Mouse (Mus musculus) hindbrain, embryonic 14.5 days (tissue): ENCODE data around the gene Cyren. TPM values are rescaled to one million over a fixed set of nuclear protein-coding genes. Genes with fewer than 3 reads are reported as not detected.

ENCODE experiments used
- ATAC-seq: fragments of 200-750 bp; cut with Nextera tagmentation; 2 replicates; pipeline ENCODE4 v1.8.0; 2017; ENCODE audit warnings: moderate number of reproducible peaks, mild to moderate bottlenecking, moderate TSS enrichment, moderate library complexity; ENCODE audit not compliant: low FRiP score
- DNase-seq: peaks from one replicate; pipeline ENCODE4 v3.0.0-alpha.2; 2015; ENCODE audit warnings: low spot score
- H3K27ac ChIP-seq: fragments of 300-500 bp; sonication (generic); 2 replicates; pipeline ENCODE4 v1.5.1; 2014; ENCODE audit warnings: mild to moderate bottlenecking, moderate library complexity
- H3K27me3 ChIP-seq: fragments of 300-500 bp; sonication (generic); 2 replicates; pipeline ENCODE4 v1.6.1; 2014; ENCODE audit warnings: mild to moderate bottlenecking, low read length, mixed read lengths; ENCODE audit not compliant: control insufficient read depth, insufficient read depth
- H3K36me3 ChIP-seq: fragments of 300-500 bp; sonication (generic); replicated peaks from 2 replicates; pipeline ENCODE4 v1.6.1; 2014; ENCODE audit not compliant: control insufficient read depth, insufficient read depth
- H3K4me1 ChIP-seq: fragments of 300-500 bp; sonication (generic); replicated peaks from 2 replicates; pipeline ENCODE4 v1.6.1; 2014; ENCODE audit warnings: antibody characterized with exemption, low read length, mixed read lengths; ENCODE audit not compliant: control insufficient read depth, insufficient read depth
- H3K4me2 ChIP-seq: fragments of 300-500 bp; sonication (generic); replicated peaks from 2 replicates; pipeline ENCODE4 v1.6.1; 2014; ENCODE audit warnings: mild to moderate bottlenecking, moderate library complexity
- H3K4me3 ChIP-seq: fragments of 300-500 bp; sonication (generic); replicated peaks from 2 replicates; pipeline ENCODE4 v1.5.1; 2014; ENCODE audit warnings: mild to moderate bottlenecking, low read length
- H3K9ac ChIP-seq: fragments of 300-500 bp; sonication (generic); 2 replicates; pipeline ENCODE4 v1.6.1; 2014
- H3K9me3 ChIP-seq: fragments of 300-500 bp; sonication (generic); 2 replicates; pipeline ENCODE4 v1.6.1; 2016; ENCODE audit warnings: low read length; ENCODE audit not compliant: control insufficient read depth
- WGBS: fragments of 180-500 bp; shearing (Covaris S2); extraction: QIAGEN DNeasy Blood & Tissue Kit; methylation state at CpG from one replicate; pipeline ENCODE4 v1.1.7; 2014; 5-methylcytosine and 5-hydroxymethylcytosine counted together
- polyA plus RNA-seq: library from polyadenylated mRNA; unstranded; fragments of >200 nt; fragmentation: Nextera tagmentation; extraction: Ambion mirVana; gene quantifications from 2 replicates; pipeline ENCODE4 v1.2.1, GENCODE M21; 2014

Cyren gene
- polyA plus RNA-seq, 1 experiment from 2014 or later = 7.4 TPM

DNA sequence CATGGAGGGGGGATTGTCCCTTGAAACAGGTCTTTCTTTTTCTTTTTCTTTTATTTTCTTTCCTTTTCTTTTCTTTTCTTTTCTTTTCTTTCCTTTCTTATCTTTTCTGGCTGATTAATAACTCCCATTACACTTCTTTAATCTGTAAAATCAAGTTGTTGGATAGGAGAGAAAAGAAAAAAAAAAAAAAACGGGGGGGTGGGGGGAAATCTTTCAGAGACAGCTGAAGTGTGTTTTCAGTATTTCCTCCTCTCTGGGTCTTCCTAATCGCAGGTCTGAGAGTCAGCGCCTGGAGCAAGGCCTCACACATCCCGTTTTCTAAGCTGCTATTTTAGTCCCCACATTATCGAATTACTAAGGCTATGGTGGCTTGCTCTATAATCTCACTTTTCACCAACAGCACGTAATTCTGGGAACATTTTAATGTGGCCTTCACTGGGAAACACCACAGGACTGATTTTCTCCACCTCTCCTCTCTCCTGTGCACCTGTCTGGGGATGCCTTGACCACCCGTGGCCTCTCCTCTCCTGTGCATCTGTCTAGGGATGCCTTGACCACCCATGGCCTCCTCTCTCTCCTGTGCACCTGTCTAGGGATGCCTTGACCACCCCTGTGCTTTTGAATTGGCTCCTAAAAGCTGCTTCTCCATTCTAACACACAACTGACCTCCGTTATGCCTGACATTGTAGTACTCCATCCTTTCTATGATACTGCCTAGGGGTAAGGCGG, 13.9 kb downstream of the Cyren start:
- Histone ChIP-seq H3K4me1 (no peaks in the 10 kb centered on the region), H3K9ac (no peak overlapping the region), H3K36me3 (no peaks in the 10 kb centered on the region), H3K9me3 (no peaks in the 10 kb centered on the region), H3K27ac (no peak overlapping the region), H3K4me2 (no peak overlapping the region), H3K27me3 (no peaks in the 10 kb centered on the region), H3K4me3 (no peak overlapping the region)
- WGBS = 80% methylated on average over 9 of the region's 9 CpGs
- DNase-seq = no peak
- ATAC-seq = no peak

DNA sequence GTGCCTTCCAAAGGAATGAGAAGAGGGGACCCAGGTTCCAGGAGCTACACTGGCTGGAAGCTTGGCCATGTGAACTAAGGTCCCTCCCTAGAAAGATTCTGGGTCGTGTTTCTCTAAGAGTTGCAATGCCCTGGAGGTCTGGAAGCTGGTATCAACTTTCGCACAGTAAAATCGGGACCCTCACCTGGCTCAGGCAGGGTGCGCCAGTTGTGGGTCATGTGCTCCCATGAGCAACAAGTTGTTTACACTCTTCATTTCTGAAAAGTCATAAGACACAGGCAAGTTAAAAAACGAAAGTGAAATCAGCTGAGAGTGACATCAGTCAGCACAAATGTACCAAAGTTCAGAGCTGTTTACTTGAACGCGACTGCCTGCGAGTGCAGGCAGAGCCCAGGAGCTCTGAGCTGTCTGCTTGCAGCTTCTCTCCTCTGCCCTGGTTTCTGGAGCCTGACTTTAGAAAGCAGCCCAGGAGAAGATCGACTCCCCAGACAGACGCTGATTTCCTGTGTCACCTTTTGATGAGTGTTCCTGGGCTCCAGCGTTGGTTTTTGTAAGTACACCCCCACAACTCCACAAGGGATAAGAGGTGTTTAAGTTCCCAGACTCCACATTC, 15.0 kb downstream of the Cyren start, which contains the start of gene Tmem140:
Gene Tmem140, plus strand, starts transcription at position 356 of the 613 bp plus-strand sequence.
- no peaks in the 10 kb centered on the region for H3K4me1 ChIP-seq
- DNase-seq = no peak
- no peak within 1 kb of the TSS for H3K4me2 ChIP-seq

DNA sequence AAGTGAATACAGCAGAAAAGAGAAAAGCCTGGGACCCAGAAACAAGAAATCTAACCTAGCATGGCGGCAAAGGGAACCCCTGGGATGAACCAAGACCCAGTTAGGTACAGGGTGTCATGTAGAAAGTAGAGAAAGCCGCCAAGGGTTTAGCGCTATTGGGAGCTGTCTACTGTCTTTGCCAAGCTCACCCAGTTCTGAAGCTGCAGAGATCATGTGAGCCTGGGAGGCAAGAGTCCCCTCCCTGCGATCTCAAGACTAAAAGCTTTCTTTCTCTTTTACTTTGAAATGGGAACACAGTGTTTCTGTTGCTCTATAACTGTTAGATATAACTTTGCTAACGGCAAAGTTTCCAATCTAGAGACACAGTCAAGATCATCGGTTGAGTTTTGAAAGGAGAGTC, 15.5 kb downstream of the Cyren start:
- H3K4me2 ChIP-seq = no peak overlapping the region
- no peak overlapping the region for H3K9ac ChIP-seq
- no peaks in the 10 kb centered on the region for H3K27me3 ChIP-seq
- DNase-seq (no peak), ATAC-seq (no peak)
- no peaks in the 10 kb centered on the region for H3K9me3 ChIP-seq
- H3K27ac ChIP-seq = no peak overlapping the region
- 95% methylated on average over 6 of the region's 6 CpGs for WGBS
- no peaks in the 10 kb centered on the region for H3K4me1 ChIP-seq
- H3K36me3 ChIP-seq = no peaks in the 10 kb centered on the region
- no peak overlapping the region for H3K4me3 ChIP-seq

More for the DNA sequence above, 15.0 kb downstream of the Cyren start, which contains the start of gene Tmem140:
- H3K36me3 ChIP-seq = no peaks in the 10 kb centered on the region
- no peaks in the 10 kb centered on the region for H3K9me3 ChIP-seq
- no peak within 1 kb of the TSS for H3K27ac ChIP-seq
- no peak within 1 kb of the TSS for H3K9ac ChIP-seq
- no peak for ATAC-seq
- 70% methylated on average over 11 of the region's 11 CpGs for WGBS
- no peak within 1 kb of the TSS for H3K4me3 ChIP-seq
- H3K27me3 ChIP-seq = no peaks in the 10 kb centered on the region

DNA sequence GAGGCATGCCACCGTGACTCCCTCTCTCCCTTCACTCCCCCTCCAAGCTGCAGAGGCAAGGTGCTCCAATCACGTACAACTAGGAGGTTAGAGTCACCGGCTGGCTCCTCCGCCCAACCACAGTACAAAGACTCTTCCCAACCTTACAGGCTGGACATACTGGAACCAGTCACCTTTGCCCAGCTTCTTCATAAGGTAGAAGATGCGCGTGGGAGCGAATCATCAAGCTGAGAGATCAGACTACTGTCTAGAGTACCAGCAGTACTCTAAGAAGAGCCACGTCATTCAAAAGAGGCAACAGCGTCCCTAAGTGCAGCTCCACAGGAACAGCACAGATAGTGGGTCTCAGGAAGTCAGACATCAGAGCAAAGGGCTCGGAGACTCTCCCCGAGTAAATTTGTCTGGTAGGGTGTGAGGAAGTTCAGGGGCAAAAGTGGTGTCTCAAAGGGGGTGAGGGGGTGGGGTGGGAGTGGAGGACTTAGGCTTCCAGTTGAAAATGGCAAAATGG, 16.3 kb downstream of the Cyren start:
- no peak overlapping the region for H3K27ac ChIP-seq
- H3K27me3 ChIP-seq = no peaks in the 10 kb centered on the region
- no peaks in the 10 kb centered on the region for H3K9me3 ChIP-seq
- no peaks in the 10 kb centered on the region for H3K36me3 ChIP-seq
- H3K4me2 ChIP-seq = no peak overlapping the region
- no peaks in the 10 kb centered on the region for H3K4me1 ChIP-seq
- no peak for DNase-seq
- no peak overlapping the region for H3K9ac ChIP-seq
- no peak overlapping the region for H3K4me3 ChIP-seq
- ATAC-seq = no peak
- WGBS = 93% methylated on average over 11 of the region's 11 CpGs

DNA sequence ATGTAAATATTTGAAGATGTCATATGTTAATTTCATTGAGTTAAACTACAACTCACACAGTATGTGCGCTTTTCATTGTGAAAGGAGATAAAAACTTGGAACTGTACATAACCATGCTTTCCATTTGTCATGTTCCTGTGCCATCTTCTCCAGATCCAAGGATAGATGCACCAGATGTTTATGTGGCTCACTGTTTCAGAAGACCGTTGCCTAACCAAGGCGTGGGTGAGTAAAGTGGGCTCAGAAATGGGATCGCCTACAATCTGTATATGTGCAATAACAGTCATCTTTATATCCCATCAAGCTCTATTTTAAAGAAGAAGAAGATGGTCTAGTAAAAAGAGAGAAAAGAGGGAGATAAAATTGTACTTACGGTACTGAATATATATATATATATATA, 45.5 kb downstream of the Cyren start:
- Histone ChIP-seq H3K4me2 (no peak overlapping the region), H3K9ac (no peak overlapping the region), H3K4me3 (no peak overlapping the region), H3K36me3 (no peaks in the 10 kb centered on the region), H3K27ac (no peak overlapping the region), H3K9me3 (no peaks in the 10 kb centered on the region), H3K4me1 (no peaks in the 10 kb centered on the region), H3K27me3 (no peaks in the 10 kb centered on the region)
- 96% methylated on average over 5 of the region's 5 CpGs for WGBS
- ATAC-seq (no peak), DNase-seq (no peak)

DNA sequence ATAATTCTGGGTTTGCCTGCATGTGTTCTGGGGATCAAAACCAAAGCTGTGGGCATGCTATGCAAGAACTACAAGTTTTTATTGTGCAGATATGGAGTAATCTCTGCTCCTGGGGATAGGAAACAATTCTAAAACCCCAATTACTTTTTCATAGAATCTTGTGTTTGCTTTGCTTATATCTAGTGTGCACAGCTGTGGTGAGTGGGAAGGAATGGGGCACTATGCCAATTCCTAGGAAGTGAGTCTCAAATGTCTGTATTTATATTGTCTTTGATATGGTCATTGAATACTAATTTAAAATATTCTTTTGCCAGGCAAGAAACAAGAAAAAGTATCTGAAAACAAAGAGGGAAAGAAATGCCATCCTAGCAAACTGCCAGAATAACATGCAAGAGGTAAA, 53.5 kb downstream of the Cyren start:
- Histone ChIP-seq H3K4me1 (no peaks in the 10 kb centered on the region), H3K9ac (no peak overlapping the region), H3K9me3 (0 out of 2 replicates have a peak, but pooled peaks cover 3% of the 10 kb centered on the region), H3K36me3 (no peaks in the 10 kb centered on the region), H3K4me2 (no peak overlapping the region), H3K27me3 (no peaks in the 10 kb centered on the region), H3K4me3 (no peak overlapping the region), H3K27ac (no peak overlapping the region)
- DNase-seq = no peak
- ATAC-seq = no peak

Other genes starting within 250 kb of the Cyren start
- gene Agbl3, start 97.6 kb downstream of the Cyren start, polyA plus RNA-seq = 11.6 and 12.7 TPM in 2 replicates
- gene Tmem140, start 14.9 kb downstream of the Cyren start, polyA plus RNA-seq = 0.78 and 1.4 TPM in 2 replicates
- gene Wdr91, start 32.8 kb upstream of the Cyren start, polyA plus RNA-seq = 15.0 and 15.5 TPM in 2 replicates
- not detected in 2 replicates for gene Stra8, start 42.1 kb upstream of the Cyren start, polyA plus RNA-seq
- gene Slc23a4, start 110.3 kb upstream of the Cyren start, polyA plus RNA-seq = 0.48 and 0.78 TPM in 2 replicates